Mouse (Mus musculus) 3T3-L1 (cell line): ENCODE measurements around the gene Coq10a.

ENCODE experiments used
- DNase-seq: peaks from one replicate; pipeline ENCODE4 v3.0.0-alpha.2; 2015; ENCODE audit warnings: low read depth, low spot score

The Coq10a gene

DNA sequence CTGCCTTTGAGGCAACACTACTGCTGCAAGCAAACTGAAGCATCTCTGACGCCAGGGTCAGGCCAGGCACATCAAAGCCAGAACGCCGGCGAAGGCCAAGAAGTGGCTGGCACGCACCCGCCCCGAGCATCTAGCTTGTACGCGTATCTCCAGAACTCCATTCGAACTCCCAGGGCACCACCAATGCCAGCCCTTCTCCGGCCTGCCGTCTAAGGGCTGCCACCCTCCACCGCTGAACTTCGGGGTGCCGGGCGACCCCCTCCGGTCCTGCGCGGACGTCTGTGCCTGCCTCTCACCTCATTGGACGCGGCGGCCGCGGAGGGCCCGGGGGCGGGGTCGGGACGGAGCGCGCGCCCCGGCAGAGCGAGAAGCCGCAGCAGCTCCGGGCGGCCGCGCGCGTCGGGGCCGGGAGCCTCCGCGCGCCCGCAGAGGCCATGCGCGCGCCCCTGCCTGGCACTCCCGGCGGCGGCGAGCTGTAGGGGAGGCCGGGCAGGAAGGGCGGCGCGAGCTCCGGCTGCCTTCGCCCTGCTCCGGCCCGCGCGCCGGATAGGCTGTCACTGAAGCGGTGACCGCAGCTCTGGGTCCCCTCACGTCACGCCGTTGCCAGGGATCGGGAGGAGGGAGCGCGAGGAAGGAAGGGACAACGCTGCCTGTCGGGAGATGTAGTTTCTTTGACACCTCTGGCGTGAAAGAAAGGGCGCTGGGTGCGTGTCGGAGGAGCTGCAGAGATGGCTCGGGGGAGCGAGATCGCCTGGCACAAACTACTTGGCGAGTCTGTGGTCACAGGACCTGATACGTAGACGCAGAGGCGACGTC lies at the start of gene Coq10a:
Coq10a (minus strand) TSS at position 596 of the 816 bp plus-strand sequence.
- peak; percentile 90 for DNase-seq

DNA sequence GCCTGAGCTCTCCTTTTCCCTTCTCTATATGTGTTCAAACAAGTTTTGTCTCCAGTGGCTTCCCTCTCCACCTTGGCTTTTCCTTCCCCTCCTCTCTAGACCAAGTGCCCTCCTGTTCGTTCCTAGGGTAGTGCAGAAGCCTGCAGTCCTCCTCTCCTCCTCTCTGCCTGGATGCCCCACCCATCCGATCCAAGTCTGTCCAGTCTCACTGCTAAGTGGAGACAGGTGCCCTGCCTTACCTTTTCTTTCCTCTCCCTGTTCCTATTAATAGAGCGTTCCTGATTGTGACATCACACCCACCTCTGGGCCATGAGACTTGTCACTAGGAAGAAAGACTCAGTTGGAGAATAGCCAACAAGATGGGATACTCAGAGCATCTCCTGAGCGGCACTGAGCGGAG lies 46.1 kb upstream of the Coq10a start:
- no peak for DNase-seq

DNA sequence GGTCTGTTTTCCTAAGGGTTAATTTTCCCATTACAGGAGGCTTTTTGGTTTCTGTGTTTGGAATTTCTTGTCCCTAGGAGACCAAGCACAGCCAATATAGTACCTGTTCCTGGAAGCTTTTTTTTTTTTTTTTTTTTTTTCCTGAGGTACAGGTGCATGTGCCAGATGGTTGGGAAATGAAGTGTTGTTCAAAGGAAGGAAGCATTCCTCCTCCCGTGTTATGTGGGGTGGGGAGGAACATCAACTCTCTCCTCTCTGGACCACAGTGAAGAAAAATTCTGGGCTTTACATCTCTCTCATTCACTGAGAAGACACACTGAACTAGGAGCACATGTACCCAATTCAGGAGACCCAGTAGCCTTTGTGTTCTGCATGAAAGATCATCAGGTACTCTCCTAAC lies 44.3 kb upstream of the Coq10a start:
- DNase-seq, result no peak

DNA sequence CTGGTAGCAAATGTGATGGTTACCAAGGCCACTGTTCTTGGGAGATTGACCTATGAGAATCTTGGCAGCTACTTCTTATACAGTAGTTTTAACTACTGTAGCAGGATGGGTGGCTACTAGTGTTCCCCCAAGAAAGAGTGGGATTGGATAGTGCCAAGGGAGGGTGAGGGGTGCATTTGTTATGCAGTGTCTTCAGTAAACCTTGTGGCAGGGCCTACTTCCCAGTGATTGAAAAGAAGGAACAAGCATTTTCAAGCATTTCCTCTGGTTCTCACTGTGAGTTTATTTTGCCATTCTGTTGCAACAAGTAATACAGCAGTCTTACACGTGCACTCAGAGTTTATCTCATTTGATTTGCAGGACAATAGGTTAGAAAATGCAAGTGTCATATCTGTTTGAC lies 43.8 kb upstream of the Coq10a start:
- DNase-seq, result peak; percentile 13

GRCm38 (mm10) chr10:128412055-128412381 lies 43.2 kb upstream of the Coq10a start:
- peak; percentile 61 for DNase-seq

GRCm38 (mm10) chr10:128411211-128412054 lies 42.6 kb upstream of the Coq10a start, which contains the start of the genes Nabp2 and Rnf41:
Gene Nabp2, minus strand, starts transcription at chr10:128411492.
Gene Rnf41, plus strand, starts transcription at chr10:128411657.
- peak; percentile 97 for DNase-seq

DNA sequence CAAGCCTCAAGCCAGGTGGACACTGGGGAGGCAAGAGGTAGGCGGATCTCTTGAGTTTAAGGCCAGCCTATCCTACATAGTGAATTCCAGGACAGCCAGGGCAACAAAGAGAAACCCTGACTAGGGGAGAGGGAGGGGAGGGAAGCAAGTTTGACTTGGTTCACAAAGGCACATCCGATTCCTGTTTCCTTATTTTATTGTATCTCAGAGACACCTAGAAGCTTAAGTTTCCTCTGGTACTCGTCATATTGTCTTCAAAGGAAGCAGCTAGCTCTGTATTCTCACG lies 41.7 kb upstream of the Coq10a start:
- peak; percentile 43 for DNase-seq

DNA sequence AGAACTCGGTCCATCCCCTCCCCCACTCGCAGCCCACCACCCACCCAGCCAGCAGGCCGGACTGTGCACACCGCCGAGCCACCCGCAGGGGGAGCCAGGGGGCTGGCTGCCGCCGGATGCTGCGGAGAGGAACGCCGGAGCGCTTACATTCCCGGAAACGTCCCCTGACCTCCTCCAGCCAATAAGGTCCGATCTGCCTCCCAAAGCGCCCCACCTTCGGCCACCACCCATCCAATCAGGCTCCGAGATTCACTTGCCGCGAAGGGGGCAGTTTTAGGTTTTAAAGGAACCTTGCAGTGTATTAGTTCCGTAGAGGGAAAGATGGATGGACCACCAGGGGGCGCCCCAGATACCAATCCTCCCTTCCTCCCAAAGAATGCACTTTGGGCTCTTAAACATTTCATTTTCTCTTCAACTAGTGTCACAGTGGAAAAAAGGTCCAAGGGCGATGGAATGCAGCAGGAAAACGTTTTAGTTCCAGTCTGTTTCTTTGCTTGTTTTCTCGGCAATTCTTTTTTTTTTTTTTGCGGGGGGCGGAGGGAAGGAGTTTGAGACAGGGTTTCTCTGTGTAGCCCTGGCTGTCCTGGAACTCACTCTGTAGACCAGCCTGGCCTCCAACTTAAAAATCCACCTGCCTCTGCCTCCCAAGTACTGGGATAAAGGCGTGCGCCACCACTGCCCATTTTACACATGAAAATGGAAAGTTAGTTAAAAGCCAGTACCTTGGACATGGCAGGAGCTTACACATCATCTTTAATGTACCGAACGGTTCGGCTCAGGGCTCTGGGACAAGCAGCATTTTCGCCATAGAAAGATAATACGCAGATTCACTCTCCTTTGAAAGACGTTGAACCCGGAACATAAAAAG lies 41.1 kb upstream of the Coq10a start:
- DNase-seq, result peak; percentile 99

GRCm38 (mm10) chr10:128408591-128409535 lies 40.1 kb upstream of the Coq10a start:
- DNase-seq, result peak; percentile 40

DNA sequence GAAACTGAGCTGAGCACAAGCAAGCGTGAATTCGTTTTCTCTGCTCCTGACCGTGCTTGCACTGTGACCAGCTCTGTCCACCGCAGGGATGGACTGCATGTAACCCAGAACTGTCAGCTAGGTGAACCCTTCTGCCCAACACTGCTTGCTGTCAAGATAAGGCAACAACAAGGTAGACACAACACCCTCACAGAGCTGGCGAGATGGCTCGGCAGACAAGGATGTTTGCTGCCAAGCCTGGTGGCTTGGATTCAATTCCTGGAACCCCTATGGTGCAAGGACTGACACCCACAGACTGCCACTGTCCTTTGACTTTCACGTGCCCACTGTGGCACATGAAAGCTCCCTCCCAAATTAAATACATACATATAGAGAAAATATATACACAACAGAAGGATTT lies 35.1 kb upstream of the Coq10a start:
- DNase-seq, result no peak

GRCm38 (mm10) chr10:128401638-128402037 lies 32.8 kb upstream of the Coq10a start:
- DNase-seq, result no peak

DNA sequence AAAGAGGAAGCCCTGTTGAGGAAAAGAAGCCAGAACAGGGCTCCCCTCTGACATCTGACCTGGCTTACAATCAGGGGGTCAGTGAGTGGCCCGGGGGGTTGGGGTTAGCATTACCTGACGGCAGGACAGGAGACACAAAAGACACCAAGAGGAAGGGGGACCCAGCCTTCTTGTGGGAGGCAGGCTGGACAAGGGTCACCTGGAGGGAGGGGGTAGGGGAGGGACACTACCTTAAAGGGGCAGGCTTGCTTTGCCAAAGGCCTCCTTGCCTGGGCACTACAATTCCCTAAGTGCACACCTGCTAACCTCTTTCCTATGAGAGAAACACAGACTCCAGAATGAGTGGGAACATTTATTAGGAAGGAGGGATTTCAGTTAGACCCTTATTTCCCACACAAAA lies 32.3 kb upstream of the Coq10a start, which contains the start of gene Slc39a5:
Slc39a5 (minus strand) TSS at position 174 of the 400 bp plus-strand sequence.
- DNase-seq, result no peak

- no peak for DNase-seq
Measured at GRCm38 (mm10) chr10:128400338-128400737, 31.5 kb upstream of the Coq10a start.

GRCm38 (mm10) chr10:128397466-128397865 lies 28.7 kb upstream of the Coq10a start:
- DNase-seq, result no peak

- no peak for DNase-seq
Measured at GRCm38 (mm10) chr10:128396716-128397264, 28.0 kb upstream of the Coq10a start.

DNA sequence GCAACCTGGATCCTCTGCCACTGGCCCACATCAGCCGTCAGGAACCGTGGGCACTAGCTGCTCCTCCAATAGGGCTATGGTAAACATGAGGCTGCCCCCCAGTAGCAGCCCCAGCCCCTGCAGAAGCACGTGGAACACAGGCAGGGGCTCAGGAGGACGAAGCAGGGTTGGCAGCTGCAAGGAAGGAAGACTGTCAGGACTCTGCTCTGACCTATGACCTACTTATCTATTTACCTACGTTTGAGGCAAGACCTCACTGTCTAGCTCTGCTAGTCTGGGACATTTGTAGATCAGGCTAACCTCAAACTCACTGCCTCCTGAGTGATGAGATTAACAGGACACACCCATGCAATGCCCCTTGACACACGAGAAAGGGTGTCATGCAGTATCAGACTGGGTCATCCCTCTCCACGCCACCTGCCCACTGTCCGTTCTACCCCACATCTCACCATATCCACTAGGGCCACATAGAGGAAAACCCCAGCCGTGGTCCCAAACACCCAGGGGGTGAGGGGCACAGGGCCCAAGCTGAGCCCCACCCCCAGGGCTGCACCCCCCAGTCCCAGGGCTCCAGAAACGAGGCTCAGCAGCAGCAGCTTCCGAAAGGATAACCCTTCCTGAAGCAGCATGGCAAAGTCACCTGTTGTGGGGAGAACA lies 27.3 kb upstream of the Coq10a start:
- no peak for DNase-seq

DNA sequence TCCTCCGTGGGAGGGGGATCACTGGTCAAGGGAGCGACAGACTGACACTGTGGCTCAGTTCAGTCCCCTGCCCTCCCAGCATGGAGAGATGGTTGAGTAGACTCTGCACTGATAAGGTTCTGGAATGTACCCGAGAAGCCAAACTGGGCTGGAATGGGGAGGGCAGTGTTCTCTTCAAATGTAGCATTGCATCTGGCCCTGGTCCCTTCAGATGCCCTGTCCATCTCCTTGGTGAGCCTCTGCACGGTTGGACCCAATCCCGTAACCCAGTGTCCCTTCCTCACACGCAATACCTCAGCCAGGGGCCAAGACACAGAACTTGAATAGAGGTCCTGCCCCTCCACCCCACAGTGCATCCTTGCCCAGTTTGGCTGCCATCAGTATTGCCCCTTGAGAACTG lies 23.1 kb upstream of the Coq10a start:
- DNase-seq, result no peak

DNA sequence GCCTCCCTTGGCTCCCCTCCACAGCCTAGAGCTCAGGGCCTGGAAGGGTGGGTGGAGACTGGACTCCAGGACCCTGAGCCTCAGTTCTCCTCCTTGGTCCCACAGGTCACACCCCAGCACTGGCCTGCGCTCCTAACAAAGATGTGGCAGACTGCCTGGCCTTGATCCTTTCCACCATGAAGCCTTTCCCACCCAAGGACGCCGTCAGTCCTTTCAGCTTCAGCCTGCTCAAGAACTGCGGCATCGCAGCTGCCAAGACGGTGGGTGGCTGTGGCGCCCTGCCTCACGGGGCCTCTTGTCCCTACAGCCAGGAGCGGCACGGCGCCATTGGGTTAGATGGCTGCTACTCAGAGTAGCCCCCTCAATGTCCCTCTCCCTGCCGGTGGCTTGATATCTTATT lies 21.6 kb upstream of the Coq10a start:
- DNase-seq, result no peak

GRCm38 (mm10) chr10:128389570-128389969 lies 20.8 kb upstream of the Coq10a start:
- DNase-seq, result no peak

DNA sequence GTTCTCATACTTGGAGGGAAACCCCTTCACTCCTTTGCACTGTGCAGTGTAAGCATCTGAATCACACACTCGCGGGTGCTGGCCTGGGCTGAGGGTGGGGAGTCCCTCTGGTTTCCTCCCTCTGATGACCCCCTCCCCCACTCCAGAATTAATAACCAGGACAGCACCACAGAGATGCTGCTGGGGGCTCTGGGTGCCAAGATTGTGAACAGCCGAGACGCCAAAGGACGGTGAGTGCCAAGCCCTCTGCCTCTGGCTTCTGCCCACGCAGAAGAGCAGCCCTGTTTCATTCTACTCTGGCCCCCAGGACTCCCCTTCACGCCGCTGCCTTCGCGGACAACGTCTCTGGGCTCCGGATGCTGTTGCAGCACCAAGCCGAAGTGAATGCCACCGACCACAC lies 20.1 kb upstream of the Coq10a start:
- DNase-seq, result no peak
